Mouse (Mus musculus) lung, postnatal 0 days (tissue): ENCODE data around the gene Cop1.

ENCODE experiments used
- CTCF ChIP-seq: IDR thresholded peaks from 2 replicates; pipeline ENCODE4 v1.5.1; 2016; ENCODE audit warnings: antibody characterized with exemption, mild to moderate bottlenecking
- EP300 ChIP-seq: IDR thresholded peaks from 2 replicates; pipeline ENCODE4 v1.6.1; 2016; ENCODE audit warnings: antibody characterized with exemption, mild to moderate bottlenecking, control low read depth

DNA sequence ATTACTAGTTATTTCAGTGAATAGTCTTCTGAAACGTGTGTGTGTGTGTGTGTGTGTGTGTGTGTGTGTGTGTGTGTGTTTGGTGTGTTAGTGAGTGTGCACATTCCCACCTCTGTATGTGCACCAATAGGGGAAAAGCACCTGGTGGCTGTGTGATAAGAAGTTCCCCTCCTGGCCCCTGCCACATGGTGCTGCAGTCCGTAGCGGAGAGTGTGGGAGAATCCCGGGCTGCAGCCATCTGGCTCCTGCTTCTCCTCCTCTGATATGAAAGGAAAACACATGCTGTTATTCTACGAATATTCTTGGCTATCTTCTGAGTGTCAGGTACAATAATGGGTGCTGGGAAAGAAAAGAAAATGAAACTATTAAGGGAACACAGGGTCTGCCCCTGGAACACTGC lies 154.3 kb downstream of the Cop1 start:
- no peak for TF ChIP-seq CTCF
- no peak for TF ChIP-seq EP300
